Mouse (Mus musculus): Measurements from ENCODE around the gene Flrt3. TPM values are rescaled to one million over a fixed set of nuclear protein-coding genes. Genes with fewer than 3 reads are reported as not detected.
A peak's percentile ranks its signal among the peaks of the same experiment; 100 is the strongest.

Gene Flrt3
- polyA plus RNA-seq, 1 experiment from 2014 or later: 0.86 TPM

GRCm38 (mm10) chr2:140673466-140673865 lies 2.2 kb upstream of the Flrt3 start:
- Histone ChIP-seq H3K4me2 (ENCODE audit: low read depth, low read length) (no peak overlapping the region), H3K9ac (replicated peaks) (no peak overlapping the region), H3K27ac (ENCODE audit: low read depth) (no peak overlapping the region), H3K27me3 (ENCODE audit: insufficient read depth, low read length) (no peaks in the 10 kb centered on the region), H3K4me1 (ENCODE audit: insufficient read depth) (peaks cover 3% of the 10 kb centered on the region; the same call in 1 of the 2 replicates), H3K9me3 (ENCODE audit: low read length) (no peaks in the 10 kb centered on the region), H3K4me3 (ENCODE audit: low read depth, low read length) (no peak overlapping the region), H3K36me3 (replicated peaks; ENCODE audit: insufficient read depth, low read length) (no peaks in the 10 kb centered on the region)
- TF ChIP-seq EP300 (IDR thresholded peaks at IDR 0.05; ENCODE audit: low read depth) (no peak), CTCF (IDR thresholded peaks at IDR 0.05; ENCODE audit: low read depth) (no peak)
- no peak for DNase-seq
- WGBS (ENCODE audit: insufficient replicate concordance): 81% methylated on average over 5 of the region's 5 CpGs
- no peak for ATAC-seq

DNA sequence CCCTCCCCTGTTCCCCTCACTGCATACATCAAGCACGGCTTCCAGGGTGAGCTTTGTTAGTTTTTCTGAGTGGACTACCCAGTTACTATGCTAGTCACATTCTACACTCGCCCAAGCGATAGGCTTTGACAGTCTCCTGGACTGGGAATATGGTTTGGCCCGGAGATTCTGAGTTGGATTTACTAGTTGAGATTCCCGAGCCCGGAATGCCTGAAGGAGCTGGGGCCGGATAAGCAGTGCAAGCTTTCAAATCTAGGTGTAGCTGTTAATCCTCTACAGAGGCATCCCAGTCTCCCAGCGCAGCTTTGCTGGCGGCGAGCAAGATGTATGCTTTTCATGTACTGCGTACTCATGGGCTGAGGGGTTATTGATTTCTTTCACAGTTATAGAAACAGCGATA lies 812 bp downstream of the Flrt3 start:
- WGBS (ENCODE audit: insufficient replicate concordance): 3% methylated on average over 12 of the region's 12 CpGs
- no peaks in the 10 kb centered on the region for H3K36me3 ChIP-seq (replicated peaks; ENCODE audit: insufficient read depth, low read length)

GRCm38 (mm10) chr2:140669786-140670185 lies 1.5 kb downstream of the Flrt3 start:
- no peaks in the 10 kb centered on the region for H3K36me3 ChIP-seq (replicated peaks; ENCODE audit: insufficient read depth, low read length)
- TF ChIP-seq CTCF (IDR thresholded peaks at IDR 0.05; ENCODE audit: low read depth): no peak
- no peak for TF ChIP-seq EP300 (IDR thresholded peaks at IDR 0.05; ENCODE audit: low read depth)
- peaks cover 3% of the 10 kb centered on the region; the same call in 1 of the 2 replicates for H3K4me1 ChIP-seq (ENCODE audit: insufficient read depth)
- ATAC-seq (no peak), DNase-seq (no peak)
- no peak overlapping the region for H3K4me3 ChIP-seq (ENCODE audit: low read depth, low read length)
- WGBS (ENCODE audit: insufficient replicate concordance): 77% methylated on average over 2 of the region's 2 CpGs
- no peak overlapping the region for H3K9ac ChIP-seq (replicated peaks)
- no peak overlapping the region for H3K4me2 ChIP-seq (ENCODE audit: low read depth, low read length)
- H3K27ac ChIP-seq (ENCODE audit: low read depth): no peak overlapping the region
- no peaks in the 10 kb centered on the region for H3K9me3 ChIP-seq (ENCODE audit: low read length)
- no peaks in the 10 kb centered on the region for H3K27me3 ChIP-seq (ENCODE audit: insufficient read depth, low read length)

More for the DNA sequence above, 812 bp downstream of the Flrt3 start:
- Histone ChIP-seq H3K9ac (replicated peaks) (peak overlapping the region; percentile 55), H3K27me3 (ENCODE audit: insufficient read depth, low read length) (no peaks in the 10 kb centered on the region), H3K4me2 (ENCODE audit: low read depth, low read length) (peak overlapping the region; percentile 81), H3K27ac (ENCODE audit: low read depth) (no peak overlapping the region), H3K9me3 (ENCODE audit: low read length) (no peaks in the 10 kb centered on the region), H3K4me1 (ENCODE audit: insufficient read depth) (peaks cover 3% of the 10 kb centered on the region; the same call in 1 of the 2 replicates), H3K4me3 (ENCODE audit: low read depth, low read length) (peak overlapping the region; percentile 51)
- ATAC-seq (no peak), DNase-seq (peak; percentile 15)
- TF ChIP-seq EP300 (IDR thresholded peaks at IDR 0.05; ENCODE audit: low read depth) (no peak), CTCF (IDR thresholded peaks at IDR 0.05; ENCODE audit: low read depth) (no peak)

DNA sequence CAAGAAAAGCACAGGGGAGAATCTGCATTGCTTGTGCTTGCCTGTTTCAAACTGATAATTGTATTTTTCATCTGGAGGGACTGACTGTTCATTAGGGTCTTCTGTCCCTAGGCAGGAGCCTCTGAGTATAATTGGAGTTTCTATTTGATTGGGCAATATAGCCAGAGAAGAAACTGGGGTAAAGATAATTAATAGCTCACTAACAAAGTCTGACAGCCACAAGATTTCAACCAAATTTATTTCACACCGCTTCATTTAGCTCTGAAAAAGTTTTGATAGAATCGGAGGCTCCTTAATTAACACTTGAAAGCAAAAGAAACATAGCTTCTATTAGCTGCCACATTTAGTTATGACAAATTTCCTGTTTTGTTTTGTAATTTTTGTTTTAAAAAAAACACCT lies 2.2 kb downstream of the Flrt3 start:
- no peak overlapping the region for H3K9ac ChIP-seq (replicated peaks)
- no peak for TF ChIP-seq EP300 (IDR thresholded peaks at IDR 0.05; ENCODE audit: low read depth)
- no peak for TF ChIP-seq CTCF (IDR thresholded peaks at IDR 0.05; ENCODE audit: low read depth)
- no peaks in the 10 kb centered on the region for H3K27me3 ChIP-seq (ENCODE audit: insufficient read depth, low read length)
- no peak overlapping the region for H3K4me2 ChIP-seq (ENCODE audit: low read depth, low read length)
- H3K4me3 ChIP-seq (ENCODE audit: low read depth, low read length): no peak overlapping the region
- H3K27ac ChIP-seq (ENCODE audit: low read depth): no peak overlapping the region
- no peaks in the 10 kb centered on the region for H3K9me3 ChIP-seq (ENCODE audit: low read length)
- 76% methylated on average over 2 of the region's 2 CpGs for WGBS (ENCODE audit: insufficient replicate concordance)
- no peaks in the 10 kb centered on the region for H3K36me3 ChIP-seq (replicated peaks; ENCODE audit: insufficient read depth, low read length)
- DNase-seq (no peak), ATAC-seq (no peak)
- H3K4me1 ChIP-seq (ENCODE audit: insufficient read depth): peaks cover 3% of the 10 kb centered on the region; the same call in 1 of the 2 replicates

DNA sequence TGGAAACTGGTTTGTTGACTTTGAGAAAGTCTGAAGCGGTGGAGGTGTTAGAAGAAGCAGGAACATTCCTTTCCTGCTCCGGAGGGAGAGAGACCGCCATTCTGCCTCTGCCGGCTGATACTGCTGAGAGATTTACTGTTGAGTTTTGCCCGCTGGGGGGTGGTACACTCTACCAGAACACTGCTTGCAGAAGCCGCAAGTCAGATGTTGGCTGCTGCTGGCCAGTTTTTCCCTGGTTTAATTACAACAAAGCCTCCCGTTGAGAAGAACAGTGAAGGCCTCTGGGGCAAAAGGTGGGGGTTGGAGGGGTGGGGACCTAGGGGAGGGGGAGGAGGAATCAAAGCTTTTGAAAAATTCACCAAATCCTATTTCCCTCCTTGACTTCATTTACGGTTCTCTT lies 3.0 kb downstream of the Flrt3 start:
- Histone ChIP-seq H3K9me3 (ENCODE audit: low read length) (no peaks in the 10 kb centered on the region), H3K4me3 (ENCODE audit: low read depth, low read length) (no peak overlapping the region), H3K27me3 (ENCODE audit: insufficient read depth, low read length) (no peaks in the 10 kb centered on the region), H3K4me2 (ENCODE audit: low read depth, low read length) (no peak overlapping the region), H3K36me3 (replicated peaks; ENCODE audit: insufficient read depth, low read length) (no peaks in the 10 kb centered on the region), H3K4me1 (ENCODE audit: insufficient read depth) (peaks cover 3% of the 10 kb centered on the region; the same call in 1 of the 2 replicates), H3K9ac (replicated peaks) (no peak overlapping the region), H3K27ac (ENCODE audit: low read depth) (no peak overlapping the region)
- peak; percentile 66 for DNase-seq
- WGBS (ENCODE audit: insufficient replicate concordance): 12% methylated on average over 8 of the region's 8 CpGs
- no peak for TF ChIP-seq EP300 (IDR thresholded peaks at IDR 0.05; ENCODE audit: low read depth)
- peak; percentile 70 for TF ChIP-seq CTCF (IDR thresholded peaks at IDR 0.05; ENCODE audit: low read depth)
- ATAC-seq: 0 out of 2 replicates have a peak, but pooled peaks have one; percentile 39

GRCm38 (mm10) chr2:140667261-140668047 lies 3.8 kb downstream of the Flrt3 start:
- H3K36me3 ChIP-seq (replicated peaks; ENCODE audit: insufficient read depth, low read length): no peaks in the 10 kb centered on the region
- ATAC-seq (no peak), DNase-seq (no peak)
- H3K4me1 ChIP-seq (ENCODE audit: insufficient read depth): peaks cover 3% of the 10 kb centered on the region; the same call in 1 of the 2 replicates
- WGBS (ENCODE audit: insufficient replicate concordance): 58% methylated on average over 13 of the region's 13 CpGs
- no peak overlapping the region for H3K4me2 ChIP-seq (ENCODE audit: low read depth, low read length)
- no peaks in the 10 kb centered on the region for H3K9me3 ChIP-seq (ENCODE audit: low read length)
- H3K27me3 ChIP-seq (ENCODE audit: insufficient read depth, low read length): no peaks in the 10 kb centered on the region
- H3K27ac ChIP-seq (ENCODE audit: low read depth): no peak overlapping the region
- TF ChIP-seq CTCF (IDR thresholded peaks at IDR 0.05; ENCODE audit: low read depth) (no peak), EP300 (IDR thresholded peaks at IDR 0.05; ENCODE audit: low read depth) (no peak)
- no peak overlapping the region for H3K9ac ChIP-seq (replicated peaks)
- H3K4me3 ChIP-seq (ENCODE audit: low read depth, low read length): no peak overlapping the region

Data from liver, postnatal 0 days (tissue).